Mouse (Mus musculus) midbrain, embryonic 16.5 days (tissue): ENCODE measurements around the gene Ewsr1. TPM values are rescaled to one million over a fixed set of nuclear protein-coding genes. Genes with fewer than 3 reads are reported as not detected.

Experiments
- ATAC-seq: fragments of 200-750 bp; cut with Nextera tagmentation; 2 replicates; pipeline ENCODE4 v1.8.0; 2017; ENCODE audit warnings: moderate TSS enrichment
- H3K27ac ChIP-seq: fragments of 300-500 bp; sonication (generic); 2 replicates; pipeline ENCODE4 v1.5.1; 2014; ENCODE audit warnings: mild to moderate bottlenecking, low read length, mixed read lengths
- H3K27me3 ChIP-seq: fragments of 300-500 bp; sonication (generic); 2 replicates; pipeline ENCODE4 v1.6.1; 2014; ENCODE audit warnings: low read depth, low read length, mixed read lengths; ENCODE audit not compliant: control insufficient read depth, insufficient read depth
- H3K36me3 ChIP-seq: fragments of 300-500 bp; sonication (generic); 2 replicates; pipeline ENCODE4 v1.6.1; 2014; ENCODE audit warnings: mild to moderate bottlenecking, low read length, moderate library complexity, mixed read lengths; ENCODE audit not compliant: control insufficient read depth, insufficient read depth
- H3K4me1 ChIP-seq: fragments of 300-500 bp; sonication (generic); 2 replicates; pipeline ENCODE4 v1.6.1; 2014; ENCODE audit warnings: mild to moderate bottlenecking, low read length, mixed read lengths; ENCODE audit not compliant: control insufficient read depth, insufficient read depth
- H3K4me2 ChIP-seq: fragments of 300-500 bp; sonication (generic); 2 replicates; pipeline ENCODE4 v1.6.1; 2014; ENCODE audit warnings: mild to moderate bottlenecking, low read length, mixed read lengths
- H3K4me3 ChIP-seq: fragments of 300-500 bp; sonication (generic); 2 replicates; pipeline ENCODE4 v1.5.1; 2014; ENCODE audit warnings: low read depth, mild to moderate bottlenecking, low read length, moderate library complexity, mixed read lengths
- H3K9ac ChIP-seq: fragments of 300-500 bp; sonication (generic); 2 replicates; pipeline ENCODE4 v1.6.1; 2014; ENCODE audit warnings: low read depth, low read length, mixed read lengths
- H3K9me3 ChIP-seq: fragments of 300-500 bp; sonication (generic); replicated peaks from 2 replicates; pipeline ENCODE4 v1.6.1; 2014; ENCODE audit warnings: mild to moderate bottlenecking, low read length, mixed read lengths; ENCODE audit not compliant: control insufficient read depth, poor library complexity, severe bottlenecking
- WGBS: fragments of 180-500 bp; shearing (Covaris S2); extraction: QIAGEN DNeasy Blood & Tissue Kit; methylation state at CpG from one replicate; pipeline ENCODE4 v1.1.7; 2014; 5-methylcytosine and 5-hydroxymethylcytosine counted together
- polyA plus RNA-seq: library from polyadenylated mRNA; unstranded; fragments of >200 nt; fragmentation: Nextera tagmentation; extraction: Ambion mirVana; gene quantifications from 2 replicates; pipeline ENCODE4 v1.2.1, GENCODE M21; 2015

The Ewsr1 gene
- polyA plus RNA-seq, 1 experiment from 2014 or later = 548 TPM

- Histone ChIP-seq H3K4me2 (no peak overlapping the region), H3K36me3 (no peaks in the 10 kb centered on the region), H3K4me1 (no peaks in the 10 kb centered on the region), H3K9ac (no peak overlapping the region), H3K9me3 (no peaks in the 10 kb centered on the region), H3K4me3 (no peak overlapping the region), H3K27me3 (no peaks in the 10 kb centered on the region), H3K27ac (no peak overlapping the region)
- no peak for ATAC-seq
- 63% methylated on average over 4 of the region's 4 CpGs for WGBS
These were observed 31.1 kb upstream of the Ewsr1 start for GRCm38 (mm10) chr11:5130111-5130665.

GRCm38 (mm10) chr11:5129035-5129480 lies 30.0 kb upstream of the Ewsr1 start:
- WGBS = 12% methylated on average over 5 of the region's 5 CpGs
- H3K27ac ChIP-seq = no peak overlapping the region
- no peaks in the 10 kb centered on the region for H3K9me3 ChIP-seq
- H3K4me1 ChIP-seq = no peaks in the 10 kb centered on the region
- no peaks in the 10 kb centered on the region for H3K27me3 ChIP-seq
- H3K4me2 ChIP-seq = no peak overlapping the region
- H3K36me3 ChIP-seq = no peaks in the 10 kb centered on the region
- H3K4me3 ChIP-seq = no peak overlapping the region
- ATAC-seq = no peak
- H3K9ac ChIP-seq = no peak overlapping the region

GRCm38 (mm10) chr11:5125713-5126112 lies 26.6 kb upstream of the Ewsr1 start:
- no peaks in the 10 kb centered on the region for H3K36me3 ChIP-seq
- no peak overlapping the region for H3K4me2 ChIP-seq
- no peak for ATAC-seq
- H3K27me3 ChIP-seq = no peaks in the 10 kb centered on the region
- no peak overlapping the region for H3K9ac ChIP-seq
- H3K27ac ChIP-seq = no peak overlapping the region
- WGBS = 54% methylated on average over 4 of the region's 4 CpGs
- H3K4me3 ChIP-seq = no peak overlapping the region
- H3K4me1 ChIP-seq = no peaks in the 10 kb centered on the region
- no peaks in the 10 kb centered on the region for H3K9me3 ChIP-seq

- Histone ChIP-seq H3K36me3 (no peaks in the 10 kb centered on the region), H3K27ac (no peak overlapping the region), H3K27me3 (no peaks in the 10 kb centered on the region), H3K4me1 (no peaks in the 10 kb centered on the region), H3K9ac (no peak overlapping the region), H3K9me3 (no peaks in the 10 kb centered on the region), H3K4me2 (no peak overlapping the region), H3K4me3 (no peak overlapping the region)
- 0 out of 2 replicates have a peak, but pooled peaks have one; percentile 44 for ATAC-seq
- WGBS = 31% methylated on average over 13 of the region's 13 CpGs
These were observed 16.0 kb upstream of the Ewsr1 start for GRCm38 (mm10) chr11:5114931-5115581.

GRCm38 (mm10) chr11:5113645-5114044 lies 14.6 kb upstream of the Ewsr1 start:
- H3K27me3 ChIP-seq = no peaks in the 10 kb centered on the region
- H3K4me1 ChIP-seq = no peaks in the 10 kb centered on the region
- WGBS = 75% methylated on average over 7 of the region's 7 CpGs
- no peaks in the 10 kb centered on the region for H3K36me3 ChIP-seq
- no peak overlapping the region for H3K27ac ChIP-seq
- no peak for ATAC-seq
- no peak overlapping the region for H3K9ac ChIP-seq
- H3K4me2 ChIP-seq = no peak overlapping the region
- no peak overlapping the region for H3K4me3 ChIP-seq
- no peaks in the 10 kb centered on the region for H3K9me3 ChIP-seq

- Histone ChIP-seq H3K9me3 (no peaks in the 10 kb centered on the region), H3K27me3 (no peaks in the 10 kb centered on the region), H3K4me2 (no peak overlapping the region), H3K4me3 (no peak overlapping the region), H3K36me3 (no peaks in the 10 kb centered on the region), H3K27ac (no peak overlapping the region), H3K9ac (no peak overlapping the region), H3K4me1 (no peaks in the 10 kb centered on the region)
- 79% methylated on average over 8 of the region's 8 CpGs for WGBS
- ATAC-seq = no peak
These were observed 10.4 kb upstream of the Ewsr1 start for GRCm38 (mm10) chr11:5109441-5109840.

- WGBS = 96% methylated on average over 4 of the region's 4 CpGs
- H3K9ac ChIP-seq = no peak overlapping the region
These were observed 5.0 kb upstream of the Ewsr1 start for GRCm38 (mm10) chr11:5103986-5104509.

GRCm38 (mm10) chr11:5102384-5102783 lies 3.3 kb upstream of the Ewsr1 start:
- Histone ChIP-seq H3K4me3 (no peak overlapping the region), H3K9me3 (no peaks in the 10 kb centered on the region), H3K27me3 (no peaks in the 10 kb centered on the region), H3K27ac (no peak overlapping the region), H3K36me3 (no peaks in the 10 kb centered on the region), H3K4me1 (peaks cover 18% of the 10 kb centered on the region), H3K9ac (no peak overlapping the region), H3K4me2 (no peak overlapping the region)
- WGBS = 89% methylated on average over 7 of the region's 7 CpGs
- no peak for ATAC-seq

More at GRCm38 (mm10) chr11:5103986-5104509, 5.0 kb upstream of the Ewsr1 start:
- Histone ChIP-seq H3K4me1 (peaks cover 15% of the 10 kb centered on the region), H3K9me3 (no peaks in the 10 kb centered on the region), H3K4me2 (no peak overlapping the region), H3K27ac (no peak overlapping the region), H3K4me3 (no peak overlapping the region), H3K36me3 (no peaks in the 10 kb centered on the region), H3K27me3 (no peaks in the 10 kb centered on the region)
- no peak for ATAC-seq

GRCm38 (mm10) chr11:5101641-5102040 lies 2.6 kb upstream of the Ewsr1 start:
- ATAC-seq = no peak
- Histone ChIP-seq H3K4me3 (no peak overlapping the region), H3K4me1 (peaks cover 25% of the 10 kb centered on the region), H3K4me2 (no peak overlapping the region; the same call in 1 of the 2 replicates), H3K27ac (no peak overlapping the region), H3K36me3 (no peaks in the 10 kb centered on the region), H3K9ac (no peak overlapping the region), H3K27me3 (no peaks in the 10 kb centered on the region), H3K9me3 (no peaks in the 10 kb centered on the region)
- 87% methylated on average over 6 of the region's 6 CpGs for whole genome bisulfite sequencing
